ENCODE assay signal across 22 mouse cellular contexts in genomic region chr11:3412111-3412510, GRCm38 (mm10). TPM values are rescaled to one million over a fixed set of nuclear protein-coding genes. Genes with fewer than 3 reads are reported as not detected.
DNase-seq lines count a peak whose midpoint lies in the region; ATAC-seq and TF ChIP-seq lines count a peak whose summit lies in the region.
"Had no signal": no experiment of that assay in that cellular context is flagged by ENCODE, and none has a peak within 500 bp of the region (broad histone marks: within the 10 kb centered on the region; RNA-seq: fewer than 3 reads in every experiment).

No protein-coding gene starts in this region.

- no peak for TF ChIP-seq CTCF in lung, adult 2 months (IDR thresholded peaks at IDR 0.05; ENCODE audit: insufficient read depth, low read length)
- no peak for TF ChIP-seq CTCF in lung, postnatal 0 days (IDR thresholded peaks at IDR 0.05)

- peaks cover 2% of the 10 kb centered on the region for H3K4me1 ChIP-seq in lung, adult 2 months (ENCODE audit: control insufficient read depth, insufficient read depth, low read length)
- H3K4me1 ChIP-seq in lung, postnatal 0 days (ENCODE audit: insufficient read depth, low read depth, low read length) = no peaks in the 10 kb centered on the region; the same call in 1 of the 2 replicates

- DNase-seq in lung, adult 18-20 months = peak; percentile 44 to 65
- no peak for DNase-seq in lung, postnatal 14 days
- peak; percentile 10 for DNase-seq in lung, postnatal 10 days
- no peak for DNase-seq in lung, postnatal 4 days
- peak; percentile 52 for DNase-seq in lung, postnatal 25 days (ENCODE audit: low spot score)
- no peak for DNase-seq in lung, adult 2 months
- DNase-seq in lung, postnatal 36 days = peak; percentile 67
- DNase-seq in lung, postnatal 0 days (ENCODE audit: low spot score) = no peak
- DNase-seq: adrenal gland, adult 2 months; adrenal gland, adult 8-10 months; adrenal gland, postnatal 10 days; adrenal gland, postnatal 14 days; adrenal gland, postnatal 25 days; adrenal gland, postnatal 36 days; B cell, adult 2 months; cerebellum, adult 11 months; cerebellum, adult 11-12 months had no signal

- H3K27me3 ChIP-seq in lung, postnatal 0 days (replicated peaks; ENCODE audit: insufficient read depth, low read length) = no peaks in the 10 kb centered on the region
- H3K27me3 ChIP-seq: CH12.LX, Patski had no signal

- no peak for ATAC-seq in lung, postnatal 0 days
- ATAC-seq: activated CD4-positive, CD25-positive, alpha-beta regulatory T cell, adult 4 months; CD4-positive, CD25-positive, alpha-beta regulatory T cell, adult 4 months; Patski had no signal

- H3K9me3 ChIP-seq in lung, postnatal 0 days (ENCODE audit: low read length) = no peaks in the 10 kb centered on the region
- H3K9me3 ChIP-seq: G1E had no signal

- TF ChIP-seq POLR2A in lung, adult 2 months (IDR thresholded peaks at IDR 0.05; ENCODE audit: borderline replicate concordance, extremely low read depth, low read depth, low read length) = no peak

- H3K9ac ChIP-seq in lung, postnatal 0 days (replicated peaks; ENCODE audit: low read depth) = no peak overlapping the region

- no peak overlapping the region for H3K4me3 ChIP-seq in lung, adult 2 months (replicated peaks; ENCODE audit: extremely low read depth, low read depth, low read length)
- H3K4me3 ChIP-seq in lung, postnatal 0 days (ENCODE audit: low read depth, low read length) = no peak overlapping the region

- no peak overlapping the region for H3K27ac ChIP-seq in lung, postnatal 0 days (ENCODE audit: low read length)

- no peak for TF ChIP-seq EP300 in lung, postnatal 0 days (IDR thresholded peaks at IDR 0.05)

- WGBS in lung, adult 2 months = 59% methylated on average over 3 of the region's 3 CpGs
- WGBS in lung, postnatal 0 days = 62% methylated on average over 3 of the region's 3 CpGs

- H3K36me3 ChIP-seq in lung, postnatal 0 days (ENCODE audit: insufficient read depth, low read length) = peaks cover 14% of the 10 kb centered on the region; the same call in 1 of the 2 replicates

- H3K4me2 ChIP-seq in lung, postnatal 0 days (replicated peaks; ENCODE audit: low read depth, low read length) = no peak overlapping the region

RNA-seq across cellular contexts. Expression of gene Limk2, which starts 3.1 kb away (rescaled TPM):
- polyA plus RNA-seq in lung, adult 2 months (2012; rRNA removed) = 94.3 and 142 TPM in 2 replicates
- 57.2 and 62.0 TPM in 2 replicates for polyA plus RNA-seq in lung, postnatal 0 days (2015; fragmentation: Nextera tagmentation; extraction: Ambion mirVana)

RNA-seq across cellular contexts. Expression of gene Rnf185, which starts 40.1 kb away (rescaled TPM):
- 25.6 and 36.4 TPM in 2 replicates for polyA plus RNA-seq in lung, adult 2 months (2012; rRNA removed)
- 23.1 and 24.3 TPM in 2 replicates for polyA plus RNA-seq in lung, postnatal 0 days (2015; fragmentation: Nextera tagmentation; extraction: Ambion mirVana)

Comparison
In these comparisons a context has a peak if more than half of its experiments do, and no peak if none do; other contexts are left out.
1. DNase-seq: peak in lung, adult 18-20 months (2 of 2), lung, postnatal 10 days (single experiment), lung, postnatal 25 days (single experiment) and lung, postnatal 36 days (single experiment); none in lung, postnatal 14 days (single experiment), lung, postnatal 4 days (0 of 2), lung, adult 2 months (single experiment) and lung, postnatal 0 days (single experiment).